Mouse (Mus musculus) macrophage (primary cell): ENCODE results near the gene Cyp2c29. TPM values are rescaled to one million over a fixed set of nuclear protein-coding genes. Genes with fewer than 3 reads are reported as not detected.
"Not testable (repeated sequence)": the region's sequence is repeated elsewhere in the genome, so short reads cannot be mapped to it uniquely, and the experiment has no call there.

ENCODE experiments used
- H3K27ac ChIP-seq: fragments of 350-480 bp; formaldehyde crosslinking; 2 replicates; pipeline ENCODE4 v1.9.0; 2021
- H3K36me3 ChIP-seq: fragments of 350-480 bp; formaldehyde crosslinking; 2 replicates; pipeline ENCODE4 v1.9.0; 2021; ENCODE audit errors: inconsistent target
- H3K4me3 ChIP-seq: fragments of 350-480 bp; formaldehyde crosslinking; 2 replicates; pipeline ENCODE4 v1.9.0; 2021; ENCODE audit errors: inconsistent target
- H3K79me2 ChIP-seq: fragments of 350-480 bp; formaldehyde crosslinking; 2 replicates; pipeline ENCODE4 v1.9.0; 2021; ENCODE audit errors: inconsistent target
- WGBS: methylation state at CpG from one replicate; pipeline ENCODE4 v1.1.7; 2026; ENCODE audit warnings: inconsistent platforms; ENCODE audit not compliant: missing documents; 5-methylcytosine and 5-hydroxymethylcytosine counted together
- polyA plus RNA-seq: library from polyadenylated mRNA; stranded (reverse); fragments of 250-400 nt; gene quantifications from 3 replicates; pipeline ENCODE4 v1.2.4, GENCODE M21; 2018; ENCODE audit warnings: inconsistent platforms
- total RNA-seq, 78 experiments: library from RNA; depleted of rRNA; stranded (reverse); fragments of 250-400 nt; gene quantifications; 1 replicate in 9 of 78; 2 replicates in 24 of 78; 3 replicates in 43 of 78; 4 replicates in 2 of 78; pipeline ENCODE4 v1.2.4; 2018; ENCODE audit warnings: inconsistent platforms in 56 of 78

The Cyp2c29 gene
- not detected for total RNA-seq (2018; cell fraction: chromatin; rRNA removed)
- total RNA-seq (2018; cell fraction: cytosol; rRNA removed): not detected
- total RNA-seq (2018; cell fraction: nucleus; rRNA removed): not detected
- polyA plus RNA-seq: not detected in 3 replicates

DNA sequence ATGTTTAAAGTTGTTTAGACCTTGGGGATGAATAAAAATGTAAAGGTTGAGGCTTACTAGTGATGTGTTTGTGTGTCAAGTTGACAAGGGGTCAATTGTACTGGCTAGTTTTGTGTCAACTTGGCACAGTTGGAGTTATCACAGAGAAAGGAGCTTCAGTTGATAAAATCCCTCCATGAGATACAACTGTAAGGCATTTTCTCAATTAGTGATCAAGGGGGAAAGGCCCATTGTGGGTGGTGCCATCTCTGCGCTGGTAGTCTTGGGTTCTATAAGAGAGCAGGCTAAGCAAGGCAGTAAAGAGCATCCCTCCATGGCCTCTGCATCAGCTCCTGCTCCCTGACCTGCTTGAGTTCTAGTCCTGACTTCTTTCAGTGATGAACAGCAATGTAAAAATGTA, at the start of gene Cyp2c29:
Gene Cyp2c29, plus strand, starts transcription at position 301 of the 400 bp plus-strand sequence.
- not testable (repeated sequence) for H3K27ac ChIP-seq, H3K4me3 ChIP-seq, H3K79me2 ChIP-seq, H3K36me3 ChIP-seq
- no CpG with 5 or more reads among the region's 1 CpGs for WGBS

DNA sequence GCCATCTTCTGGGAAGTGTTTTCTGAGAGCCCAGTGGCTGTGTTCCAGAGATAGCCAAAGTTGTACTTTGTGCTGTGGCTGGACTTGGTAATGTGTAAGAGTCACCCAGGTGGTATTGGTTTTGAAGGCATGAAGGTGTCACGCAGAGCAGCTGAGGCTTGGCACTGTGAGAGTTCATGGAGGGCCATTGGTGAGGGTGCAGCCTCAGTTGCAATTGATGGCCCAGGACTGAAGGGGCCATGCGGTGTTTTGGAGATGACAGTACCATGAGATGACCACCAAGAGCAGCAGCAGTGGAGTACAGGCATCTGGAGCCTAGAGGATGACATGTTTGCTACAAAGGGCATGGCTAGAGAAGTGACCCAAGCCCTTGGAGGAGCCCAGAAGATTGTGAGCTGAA, 2.2 kb upstream of the Cyp2c29 start:
- not testable (repeated sequence) for H3K79me2 ChIP-seq, H3K4me3 ChIP-seq, H3K36me3 ChIP-seq, H3K27ac ChIP-seq
- 58% methylated on average over 2 of the region's 2 CpGs for WGBS

DNA sequence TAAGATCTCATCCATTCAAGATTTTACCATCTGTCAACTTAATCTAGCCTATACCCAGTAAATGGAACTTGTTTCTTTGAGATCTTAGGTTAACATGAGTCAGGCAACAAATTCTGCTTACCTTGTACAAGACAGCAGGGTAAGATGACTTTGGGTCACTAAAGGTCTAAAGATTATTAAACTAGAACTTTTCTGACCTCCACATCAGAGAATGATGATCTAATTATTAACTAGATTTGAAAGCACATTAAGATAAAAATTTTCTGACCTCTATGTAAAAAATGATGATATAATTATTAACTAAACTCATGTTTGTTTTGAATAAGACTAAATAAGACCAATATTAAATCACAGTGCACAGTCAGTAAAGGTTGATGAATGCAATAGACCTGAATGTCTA, 13.6 kb downstream of the Cyp2c29 start:
- H3K79me2 ChIP-seq: no peaks in the 10 kb centered on the region
- no peak overlapping the region for H3K4me3 ChIP-seq
- H3K36me3 ChIP-seq: no peaks in the 10 kb centered on the region
- no peak overlapping the region for H3K27ac ChIP-seq

GRCm38 (mm10) chr19:39285637-39286036, 16.4 kb downstream of the Cyp2c29 start:
- H3K36me3 ChIP-seq: no peaks in the 10 kb centered on the region
- no peak overlapping the region for H3K4me3 ChIP-seq
- no peak overlapping the region for H3K27ac ChIP-seq
- no peaks in the 10 kb centered on the region for H3K79me2 ChIP-seq

GRCm38 (mm10) chr19:39286825-39287224, 17.6 kb downstream of the Cyp2c29 start:
- H3K79me2 ChIP-seq: no peaks in the 10 kb centered on the region
- no peak overlapping the region for H3K27ac ChIP-seq
- WGBS: 75% methylated on average over 4 of the region's 4 CpGs
- no peak overlapping the region for H3K4me3 ChIP-seq
- H3K36me3 ChIP-seq: no peaks in the 10 kb centered on the region

GRCm38 (mm10) chr19:39288978-39289377, 19.8 kb downstream of the Cyp2c29 start:
- H3K36me3 ChIP-seq: no peaks in the 10 kb centered on the region
- H3K27ac ChIP-seq: no peak overlapping the region
- no peak overlapping the region for H3K4me3 ChIP-seq
- H3K79me2 ChIP-seq: no peaks in the 10 kb centered on the region
- 68% methylated on average over 3 of the region's 3 CpGs for WGBS

Other genes starting within 250 kb of the Cyp2c29 start
- not detected in 3 replicates for gene Cyp2c65, start 208.4 kb upstream of the Cyp2c29 start, polyA plus RNA-seq
- not detected in 3 replicates for gene Cyp2c66, start 155.5 kb upstream of the Cyp2c29 start, polyA plus RNA-seq
- not detected in 3 replicates for gene Cyp2c38, start 193.7 kb downstream of the Cyp2c29 start, polyA plus RNA-seq
- not detected in 3 replicates for gene Cyp2c39, start 241.5 kb downstream of the Cyp2c29 start, polyA plus RNA-seq